Mouse (Mus musculus) lung, embryonic 16.5 days (tissue): ENCODE measurements around the gene 1700001P01Rik. TPM values are rescaled to one million over a fixed set of nuclear protein-coding genes. Genes with fewer than 3 reads are reported as not detected.
A peak's percentile ranks its signal among the peaks of the same experiment; 100 is the strongest.
"Not testable (repeated sequence)": the region's sequence is repeated elsewhere in the genome, so short reads cannot be mapped to it uniquely, and the experiment has no call there.

ENCODE experiments used
- ATAC-seq: fragments of 200-750 bp; cut with Nextera tagmentation; 2 replicates; pipeline ENCODE4 v1.8.0; 2017; ENCODE audit warnings: low read depth, mild to moderate bottlenecking, moderate library complexity
- H3K27ac ChIP-seq: fragments of 300-500 bp; sonication (generic); 2 replicates; pipeline ENCODE4 v1.5.1; 2014; ENCODE audit warnings: mild to moderate bottlenecking, control low read depth, low read length
- H3K27me3 ChIP-seq: fragments of 300-500 bp; sonication (generic); 2 replicates; pipeline ENCODE4 v1.6.1; 2014; ENCODE audit warnings: low read depth, low read length, mixed read lengths; ENCODE audit not compliant: control insufficient read depth, insufficient read depth
- H3K36me3 ChIP-seq: fragments of 300-500 bp; sonication (generic); 2 replicates; pipeline ENCODE4 v1.6.1; 2014; ENCODE audit warnings: low read length; ENCODE audit not compliant: control insufficient read depth, insufficient read depth
- H3K4me1 ChIP-seq: fragments of 300-500 bp; sonication (generic); replicated peaks from 2 replicates; pipeline ENCODE4 v1.6.1; 2014; ENCODE audit warnings: low read length, mixed read lengths; ENCODE audit not compliant: control insufficient read depth, insufficient read depth
- H3K4me2 ChIP-seq: fragments of 300-500 bp; sonication (generic); 2 replicates; pipeline ENCODE4 v1.6.1; 2014; ENCODE audit warnings: low read depth, low read length, control low read depth
- H3K4me3 ChIP-seq: fragments of 300-500 bp; sonication (generic); 2 replicates; pipeline ENCODE4 v1.5.1; 2014; ENCODE audit warnings: mild to moderate bottlenecking, low read length, control low read depth
- H3K9ac ChIP-seq: fragments of 300-500 bp; sonication (generic); 2 replicates; pipeline ENCODE4 v1.6.1; 2014; ENCODE audit warnings: low read length, control low read depth
- H3K9me3 ChIP-seq: fragments of 300-500 bp; sonication (generic); 2 replicates; pipeline ENCODE4 v1.6.1; 2016; ENCODE audit warnings: low read length; ENCODE audit not compliant: control insufficient read depth
- WGBS: fragments of 180-500 bp; shearing (Covaris S2); extraction: QIAGEN DNeasy Blood & Tissue Kit; methylation state at CpG from one replicate; pipeline ENCODE4 v1.1.7; 2014; 5-methylcytosine and 5-hydroxymethylcytosine counted together
- polyA plus RNA-seq: library from polyadenylated mRNA; unstranded; fragments of >200 nt; fragmentation: Nextera tagmentation; extraction: Ambion mirVana; gene quantifications from 2 replicates; pipeline ENCODE4 v1.2.1, GENCODE M21; 2015

Gene 1700001P01Rik
- polyA plus RNA-seq, 1 experiment from 2014 or later = 0.35 TPM

- no peaks in the 10 kb centered on the region for H3K36me3 ChIP-seq
- WGBS = 0% methylated on average over 27 of the region's 43 CpGs
- H3K9ac ChIP-seq = peak overlapping the region; percentile 97
Observed at GRCm38 (mm10) chr11:97799994-97800690, 24.4 kb upstream of the 1700001P01Rik start.

DNA sequence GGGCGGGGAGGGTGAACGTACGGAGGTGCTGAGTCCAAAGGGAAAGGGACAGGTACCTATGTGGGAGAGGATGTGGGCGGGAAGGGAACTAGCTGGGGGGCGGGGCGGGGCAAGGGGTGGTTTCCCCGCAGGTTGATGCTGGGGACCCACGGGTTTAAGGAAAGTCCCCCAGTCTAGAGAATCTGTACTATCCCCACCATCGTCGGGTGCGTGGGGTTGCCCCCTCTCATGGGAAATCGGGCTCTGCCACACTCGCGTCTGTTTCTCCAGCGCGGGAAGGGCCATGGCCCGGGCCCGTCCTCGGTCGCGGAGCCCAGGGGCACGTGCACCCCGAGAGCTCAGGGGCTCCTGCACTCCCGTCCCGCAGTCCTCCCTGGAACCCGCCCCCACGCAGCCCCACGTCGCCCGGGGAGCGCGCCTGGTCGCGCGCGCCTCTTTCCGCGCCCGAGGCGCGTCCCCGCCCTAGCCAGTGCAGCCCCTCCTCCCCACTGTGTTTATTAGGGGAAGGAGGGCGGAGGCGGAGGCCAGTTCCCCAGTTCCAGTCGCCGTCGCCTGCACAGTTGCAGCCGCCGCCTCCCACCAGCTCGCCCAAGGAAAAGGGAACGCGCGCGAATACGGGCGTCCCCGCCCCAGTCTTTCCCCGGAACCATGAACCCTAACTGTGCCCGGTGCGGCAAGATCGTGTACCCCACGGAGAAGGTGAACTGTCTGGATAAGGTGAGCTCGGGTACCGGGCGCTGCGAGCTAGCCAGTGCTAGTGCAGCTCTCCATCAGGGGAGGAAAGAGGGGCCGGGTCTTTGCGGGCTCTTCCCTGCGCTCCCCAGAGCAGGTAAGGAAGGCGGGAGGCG, 23.7 kb upstream of the 1700001P01Rik start:
- H3K27ac ChIP-seq = peak overlapping the region; percentile 100
- ATAC-seq = peak; percentile 88
- peak overlapping the region; percentile 94 for H3K4me3 ChIP-seq
- H3K36me3 ChIP-seq = no peaks in the 10 kb centered on the region
- H3K4me1 ChIP-seq = peaks cover 37% of the 10 kb centered on the region
- H3K9me3 ChIP-seq = no peaks in the 10 kb centered on the region
- H3K27me3 ChIP-seq = no peaks in the 10 kb centered on the region
- peak overlapping the region; percentile 64 for H3K4me2 ChIP-seq
- H3K9ac ChIP-seq = peak overlapping the region; percentile 97
- WGBS = under 1% methylated on average over 70 of the region's 71 CpGs

More at GRCm38 (mm10) chr11:97799994-97800690, 24.4 kb upstream of the 1700001P01Rik start:
- H3K27ac ChIP-seq = peak overlapping the region; percentile 100
- H3K4me3 ChIP-seq = peak overlapping the region; percentile 94
- H3K9me3 ChIP-seq = no peaks in the 10 kb centered on the region
- no peaks in the 10 kb centered on the region for H3K27me3 ChIP-seq
- H3K4me2 ChIP-seq = peak overlapping the region; percentile 64
- ATAC-seq = peak; percentile 78
- peaks cover 45% of the 10 kb centered on the region for H3K4me1 ChIP-seq

- H3K4me2 ChIP-seq = peak within 1 kb of the TSS; percentile 64
- H3K27me3 ChIP-seq = no peaks in the 10 kb centered on the region
- WGBS = under 1% methylated on average over 11 of the region's 11 CpGs
- H3K36me3 ChIP-seq = no peaks in the 10 kb centered on the region
- H3K9ac ChIP-seq = peak within 1 kb of the TSS; percentile 97
- peaks cover 31% of the 10 kb centered on the region for H3K4me1 ChIP-seq
- H3K4me3 ChIP-seq = peak within 1 kb of the TSS; percentile 94
- peak within 1 kb of the TSS; percentile 100 for H3K27ac ChIP-seq
- H3K9me3 ChIP-seq = no peaks in the 10 kb centered on the region
- peak; percentile 35 for ATAC-seq
Observed at GRCm38 (mm10) chr11:97798782-97799145, 23.0 kb upstream of the 1700001P01Rik start, which contains the start of gene Lasp1. Lasp1 (plus strand) TSS chr11:97799000.

- H3K9ac ChIP-seq = no peak overlapping the region; the same call in 1 of the 2 replicates
Observed at GRCm38 (mm10) chr11:97798083-97798435, 22.3 kb upstream of the 1700001P01Rik start.

DNA sequence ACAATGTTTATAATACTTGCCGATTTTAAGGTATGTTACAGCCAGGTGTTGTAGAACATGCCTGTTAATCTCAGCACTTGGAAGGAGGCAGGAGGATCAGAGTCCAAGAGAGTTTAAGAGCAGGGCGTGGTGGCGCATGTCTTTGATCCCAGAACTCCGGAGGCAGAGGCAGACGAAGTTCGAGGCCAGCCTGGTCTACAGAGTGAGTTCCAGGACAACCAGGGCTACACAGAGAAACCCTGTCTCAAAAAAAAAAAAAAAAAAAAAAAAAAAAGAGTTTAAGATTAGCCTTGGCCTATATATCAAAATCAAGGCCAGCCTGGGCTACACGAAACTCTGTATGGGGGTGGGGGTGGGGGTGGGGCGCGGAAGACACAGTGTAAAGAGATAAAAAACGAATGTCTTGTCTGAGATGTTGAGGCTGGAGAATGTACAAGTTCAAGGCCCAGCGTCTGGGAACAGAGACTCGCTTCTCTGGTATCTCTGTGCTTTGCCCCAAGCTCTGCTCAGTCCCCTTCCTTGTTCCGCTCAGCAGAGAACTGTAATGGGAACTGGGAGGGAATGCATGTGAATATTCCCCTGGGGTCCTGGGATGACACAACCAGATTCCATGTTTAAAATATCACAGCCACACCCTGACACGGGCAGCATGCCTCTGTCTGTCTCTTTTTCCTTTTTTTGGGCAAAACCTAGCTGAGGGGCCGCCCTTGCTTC, 21.8 kb upstream of the 1700001P01Rik start:
- no peaks in the 10 kb centered on the region for H3K36me3 ChIP-seq
- H3K27ac ChIP-seq = no peak overlapping the region
- peaks cover 19% of the 10 kb centered on the region for H3K4me1 ChIP-seq
- H3K27me3 ChIP-seq = no peaks in the 10 kb centered on the region
- ATAC-seq = no peak
- H3K9ac ChIP-seq = no peak overlapping the region; the same call in 1 of the 2 replicates
- H3K4me3 ChIP-seq = no peak overlapping the region; the same call in 1 of the 2 replicates
- H3K4me2 ChIP-seq = no peak overlapping the region
- H3K9me3 ChIP-seq = 0 out of 2 replicates have a peak, but pooled peaks cover 2% of the 10 kb centered on the region
- WGBS = 54% methylated on average over 15 of the region's 15 CpGs

More at GRCm38 (mm10) chr11:97798083-97798435, 22.3 kb upstream of the 1700001P01Rik start:
- no peak for ATAC-seq
- Histone ChIP-seq H3K27me3 (no peaks in the 10 kb centered on the region), H3K4me2 (peak overlapping the region; percentile 64), H3K36me3 (no peaks in the 10 kb centered on the region), H3K4me1 (peaks cover 25% of the 10 kb centered on the region), H3K4me3 (peak overlapping the region; percentile 94; the same call in 1 of the 2 replicates), H3K9me3 (0 out of 2 replicates have a peak, but pooled peaks cover 2% of the 10 kb centered on the region), H3K27ac (no peak overlapping the region)
- WGBS = 48% methylated on average over 8 of the region's 8 CpGs

DNA sequence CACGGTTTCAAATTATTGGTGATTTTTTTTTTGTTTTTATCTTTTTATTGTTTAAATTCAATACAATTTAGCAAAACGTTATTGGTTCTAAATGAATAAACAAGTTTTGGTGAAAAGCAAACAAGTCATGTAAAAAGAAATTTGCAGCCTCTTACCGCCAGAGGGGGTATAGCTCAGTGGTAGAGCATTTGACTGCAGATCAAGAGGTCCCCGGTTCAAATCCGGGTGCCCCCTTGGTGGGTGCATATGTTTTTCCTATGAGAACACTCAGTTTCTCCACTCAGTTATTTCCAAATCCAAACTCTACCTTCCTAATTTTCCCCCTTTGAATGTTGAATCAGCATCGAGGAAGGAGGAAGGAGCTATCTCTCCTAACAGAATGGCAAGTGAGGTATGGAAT, 21.2 kb upstream of the 1700001P01Rik start:
- H3K9me3 ChIP-seq = 0 out of 2 replicates have a peak, but pooled peaks cover 2% of the 10 kb centered on the region
- no peak overlapping the region for H3K9ac ChIP-seq
- no peak for ATAC-seq
- H3K27ac ChIP-seq = no peak overlapping the region
- no peak overlapping the region for H3K4me3 ChIP-seq
- WGBS = 5% methylated on average over 6 of the region's 6 CpGs
- H3K4me1 ChIP-seq = peaks cover 13% of the 10 kb centered on the region
- no peaks in the 10 kb centered on the region for H3K36me3 ChIP-seq
- H3K27me3 ChIP-seq = no peaks in the 10 kb centered on the region
- H3K4me2 ChIP-seq = no peak overlapping the region

DNA sequence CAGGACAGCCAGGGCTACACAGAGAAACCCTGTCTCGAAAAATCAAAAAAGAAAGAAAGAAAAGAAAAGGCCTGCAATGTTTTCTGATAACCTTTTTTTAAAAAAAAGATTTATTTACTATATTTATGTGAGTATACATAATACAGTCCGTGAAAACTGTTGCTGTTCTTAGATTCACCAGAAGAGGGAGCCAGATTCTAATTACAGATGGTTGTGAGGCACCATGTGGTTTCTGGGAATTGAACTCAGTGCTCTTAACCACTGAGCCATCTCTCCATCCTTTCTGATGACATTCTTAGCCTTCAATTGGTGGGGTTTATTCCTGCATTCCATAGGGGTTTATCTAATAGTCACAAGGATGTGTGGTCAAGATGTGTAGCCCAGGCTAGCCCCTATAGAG, 17.4 kb upstream of the 1700001P01Rik start:
- Histone ChIP-seq H3K27me3 (no peaks in the 10 kb centered on the region), H3K4me1 (peaks cover 1% of the 10 kb centered on the region; the same call in 1 of the 2 replicates), H3K27ac (no peak overlapping the region), H3K4me3 (no peak overlapping the region), H3K9me3 (0 out of 2 replicates have a peak, but pooled peaks cover 2% of the 10 kb centered on the region), H3K9ac (no peak overlapping the region), H3K36me3 (no peaks in the 10 kb centered on the region), H3K4me2 (no peak overlapping the region)
- no peak for ATAC-seq
- 0% methylated on average over 2 of the region's 2 CpGs for WGBS

GRCm38 (mm10) chr11:97790778-97791438, 15.2 kb upstream of the 1700001P01Rik start:
- not testable (repeated sequence) for H3K4me2 ChIP-seq, H3K4me1 ChIP-seq, H3K27ac ChIP-seq, ATAC-seq, H3K4me3 ChIP-seq, H3K27me3 ChIP-seq, H3K9ac ChIP-seq, H3K9me3 ChIP-seq, H3K36me3 ChIP-seq
- 69% methylated on average over 2 of the region's 2 CpGs for WGBS
